Mouse (Mus musculus) kidney, adult 8-10 months (tissue): ENCODE data around the gene Arhgap42.
A peak's percentile ranks its signal among the peaks of the same experiment; 100 is the strongest.

Source experiments
- DNase-seq, 2 experiments: peaks; one replicate each; pipeline ENCODE4 v3.0.0; 2022

Gene Arhgap42

GRCm38 (mm10) chr9:9238438-9239391, at the start of gene Arhgap42:
Gene Arhgap42, minus strand, starts transcription at chr9:9239101.
- peak; percentile 61 to 63 for DNase-seq

- no peak for DNase-seq
Observed at GRCm38 (mm10) chr9:9288140-9288539, 49.2 kb upstream of the Arhgap42 start.

GRCm38 (mm10) chr9:9269305-9269704, 30.4 kb upstream of the Arhgap42 start:
- no peak for DNase-seq

GRCm38 (mm10) chr9:9267606-9268601, 29.0 kb upstream of the Arhgap42 start:
- peak in 1 of 2 experiments; percentile 13 for DNase-seq

- no peak for DNase-seq
Observed at GRCm38 (mm10) chr9:9263543-9263942, 24.6 kb upstream of the Arhgap42 start.

- no peak for DNase-seq
Observed at GRCm38 (mm10) chr9:9262479-9262878, 23.6 kb upstream of the Arhgap42 start.

GRCm38 (mm10) chr9:9254764-9255163, 15.9 kb upstream of the Arhgap42 start:
- DNase-seq = no peak

- DNase-seq = no peak
Observed at GRCm38 (mm10) chr9:9248529-9248928, 9.6 kb upstream of the Arhgap42 start.

GRCm38 (mm10) chr9:9245994-9246393, 7.1 kb upstream of the Arhgap42 start:
- no peak for DNase-seq

- no peak for DNase-seq
Observed at GRCm38 (mm10) chr9:9243834-9244233, 4.9 kb upstream of the Arhgap42 start.

GRCm38 (mm10) chr9:9241202-9241795, 2.4 kb upstream of the Arhgap42 start:
- DNase-seq = no peak

- peak; percentile 65 to 72 for DNase-seq
Observed at GRCm38 (mm10) chr9:9237511-9237910, 1.4 kb downstream of the Arhgap42 start.

- no peak for DNase-seq
Observed at GRCm38 (mm10) chr9:9229662-9230061, 9.2 kb downstream of the Arhgap42 start.

GRCm38 (mm10) chr9:9224837-9225236, 14.1 kb downstream of the Arhgap42 start:
- no peak for DNase-seq

GRCm38 (mm10) chr9:9223384-9223783, 15.5 kb downstream of the Arhgap42 start:
- no peak for DNase-seq

GRCm38 (mm10) chr9:9221950-9222486, 16.9 kb downstream of the Arhgap42 start:
- DNase-seq = peak in 1 of 2 experiments; percentile 36

- peak; percentile 84 to 85 for DNase-seq
Observed at GRCm38 (mm10) chr9:9221185-9221584, 17.7 kb downstream of the Arhgap42 start.

GRCm38 (mm10) chr9:9218301-9218700, 20.6 kb downstream of the Arhgap42 start:
- DNase-seq = no peak

GRCm38 (mm10) chr9:9214849-9215248, 24.1 kb downstream of the Arhgap42 start:
- no peak for DNase-seq

GRCm38 (mm10) chr9:9214296-9214695, 24.6 kb downstream of the Arhgap42 start:
- DNase-seq = no peak

GRCm38 (mm10) chr9:9211411-9212087, 27.4 kb downstream of the Arhgap42 start:
- DNase-seq = no peak

- DNase-seq = no peak
Observed at GRCm38 (mm10) chr9:9210464-9210863, 28.4 kb downstream of the Arhgap42 start.
